Mouse (Mus musculus): ENCODE measurements at regions not wholly inside any gene's neighbourhood (a gene's known extent, or its start where the extent isn't known, plus 50 kb on each side); places are given as distances from the start of the nearest gene placed in this dataset.
"Not testable (repeated sequence)": the region's sequence is repeated elsewhere in the genome, so short reads cannot be mapped to it uniquely, and the experiment has no call there.

- Histone ChIP-seq H3K4me3 (ENCODE audit: low read depth, low read length) (no peak overlapping the region), H3K4me1 (replicated peaks; ENCODE audit: control insufficient read depth, insufficient read depth, low read length) (no peaks in the 10 kb centered on the region), H3K27me3 (replicated peaks; ENCODE audit: control insufficient read depth, insufficient read depth, low read length) (no peaks in the 10 kb centered on the region), H3K36me3 (ENCODE audit: control insufficient read depth, insufficient read depth) (no peaks in the 10 kb centered on the region), H3K27ac (ENCODE audit: low read depth, low read length) (no peak overlapping the region), H3K9me3 (ENCODE audit: control insufficient read depth) (no peaks in the 10 kb centered on the region), H3K4me2 (replicated peaks; ENCODE audit: low read depth) (no peak overlapping the region), H3K9ac (ENCODE audit: low read depth, low read length) (no peak overlapping the region)
- ATAC-seq = no peak
- 55% methylated on average over 8 of the region's 8 CpGs for WGBS
- TF ChIP-seq CTCF (IDR thresholded peaks at IDR 0.05; ENCODE audit: low read depth) = no peak
Observed at GRCm38 (mm10) chr3:58253942-58254341, 160.6 kb upstream of the Tsc22d2 start.

DNA sequence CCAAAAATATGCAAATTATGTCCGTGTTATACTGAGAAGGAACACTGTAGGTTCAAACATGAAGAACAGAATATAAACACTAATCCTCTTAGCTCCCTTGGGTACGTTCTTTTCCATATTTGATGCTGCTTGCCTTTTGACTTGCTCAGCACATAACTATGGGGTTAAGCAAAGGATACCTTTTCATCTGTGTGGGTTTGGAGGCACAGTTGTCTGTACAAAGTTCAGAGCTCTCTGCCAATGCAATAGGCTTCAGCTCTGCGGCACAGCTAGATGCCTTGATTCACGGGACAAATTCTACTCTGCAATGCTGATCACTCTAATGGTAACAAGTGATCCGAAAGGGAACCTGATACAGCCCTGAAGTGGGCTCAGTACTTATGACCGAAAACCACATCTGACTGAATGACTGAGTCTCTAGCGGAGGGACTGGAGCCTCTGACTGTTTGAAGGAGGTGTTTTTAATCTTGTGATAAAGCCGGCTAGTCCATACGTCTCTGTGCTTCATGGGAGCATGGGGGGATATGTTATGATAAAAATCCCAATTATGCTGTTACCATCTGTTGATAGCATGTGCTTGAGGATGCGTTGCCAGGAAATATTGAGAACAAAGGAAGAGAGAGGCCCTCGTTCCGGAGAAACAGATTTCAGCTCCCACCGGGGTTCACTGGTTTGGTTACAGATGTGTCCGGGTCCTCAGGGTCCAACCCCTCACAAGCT is 146.7 kb upstream of the Tsc22d2 start:
- Histone ChIP-seq H3K4me1 (replicated peaks; ENCODE audit: control insufficient read depth, insufficient read depth, low read length) (no peaks in the 10 kb centered on the region), H3K4me2 (replicated peaks; ENCODE audit: low read depth) (no peak overlapping the region), H3K27me3 (replicated peaks; ENCODE audit: control insufficient read depth, insufficient read depth, low read length) (no peaks in the 10 kb centered on the region), H3K36me3 (ENCODE audit: control insufficient read depth, insufficient read depth) (no peaks in the 10 kb centered on the region), H3K9me3 (ENCODE audit: control insufficient read depth) (no peaks in the 10 kb centered on the region), H3K4me3 (ENCODE audit: low read depth, low read length) (no peak overlapping the region), H3K9ac (ENCODE audit: low read depth, low read length) (no peak overlapping the region), H3K27ac (ENCODE audit: low read depth, low read length) (no peak overlapping the region)
- ATAC-seq = no peak
- no peak for TF ChIP-seq CTCF (IDR thresholded peaks at IDR 0.05; ENCODE audit: low read depth)
- 66% methylated on average over 14 of the region's 14 CpGs for WGBS

DNA sequence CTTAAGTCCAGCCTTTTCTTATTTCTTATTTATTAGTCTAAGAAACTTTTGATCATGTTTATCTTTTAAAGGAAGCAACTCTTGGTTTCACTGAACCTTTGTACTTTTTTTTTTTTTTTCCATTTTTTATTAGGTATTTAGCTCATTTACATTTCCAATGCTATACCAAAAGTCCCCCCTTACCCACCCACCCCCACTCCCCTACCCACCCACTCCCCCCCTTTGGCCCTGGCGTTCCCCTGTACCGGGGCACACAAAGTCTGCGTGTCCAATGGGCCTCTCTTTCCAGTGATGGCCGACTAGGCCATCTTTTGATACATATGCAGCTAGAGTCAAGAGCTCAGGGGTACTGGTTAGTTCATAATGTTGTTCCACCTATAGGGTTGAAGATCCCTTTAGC is 143.1 kb upstream of the Tsc22d2 start:
- not testable (repeated sequence) for H3K4me2 ChIP-seq (replicated peaks; ENCODE audit: low read depth); ATAC-seq; H3K4me1 ChIP-seq (replicated peaks; ENCODE audit: control insufficient read depth, insufficient read depth, low read length); H3K4me3 ChIP-seq (ENCODE audit: low read depth, low read length); H3K36me3 ChIP-seq (ENCODE audit: control insufficient read depth, insufficient read depth); H3K27ac ChIP-seq (ENCODE audit: low read depth, low read length); H3K27me3 ChIP-seq (replicated peaks; ENCODE audit: control insufficient read depth, insufficient read depth, low read length); H3K9ac ChIP-seq (ENCODE audit: low read depth, low read length); H3K9me3 ChIP-seq (ENCODE audit: control insufficient read depth)
- no CpG with 5 or more reads among the region's 4 CpGs for WGBS

GRCm38 (mm10) chr3:58281291-58281690 is 133.2 kb upstream of the Tsc22d2 start:
- Histone ChIP-seq H3K27ac (ENCODE audit: low read depth, low read length) (no peak overlapping the region), H3K4me3 (ENCODE audit: low read depth, low read length) (no peak overlapping the region), H3K9me3 (ENCODE audit: control insufficient read depth) (no peaks in the 10 kb centered on the region), H3K27me3 (replicated peaks; ENCODE audit: control insufficient read depth, insufficient read depth, low read length) (no peaks in the 10 kb centered on the region), H3K4me2 (replicated peaks; ENCODE audit: low read depth) (no peak overlapping the region), H3K9ac (ENCODE audit: low read depth, low read length) (no peak overlapping the region), H3K4me1 (replicated peaks; ENCODE audit: control insufficient read depth, insufficient read depth, low read length) (no peaks in the 10 kb centered on the region), H3K36me3 (ENCODE audit: control insufficient read depth, insufficient read depth) (no peaks in the 10 kb centered on the region)
- 68% methylated on average over 6 of the region's 6 CpGs for WGBS
- no peak for ATAC-seq
- TF ChIP-seq CTCF (IDR thresholded peaks at IDR 0.05; ENCODE audit: low read depth) = no peak

DNA sequence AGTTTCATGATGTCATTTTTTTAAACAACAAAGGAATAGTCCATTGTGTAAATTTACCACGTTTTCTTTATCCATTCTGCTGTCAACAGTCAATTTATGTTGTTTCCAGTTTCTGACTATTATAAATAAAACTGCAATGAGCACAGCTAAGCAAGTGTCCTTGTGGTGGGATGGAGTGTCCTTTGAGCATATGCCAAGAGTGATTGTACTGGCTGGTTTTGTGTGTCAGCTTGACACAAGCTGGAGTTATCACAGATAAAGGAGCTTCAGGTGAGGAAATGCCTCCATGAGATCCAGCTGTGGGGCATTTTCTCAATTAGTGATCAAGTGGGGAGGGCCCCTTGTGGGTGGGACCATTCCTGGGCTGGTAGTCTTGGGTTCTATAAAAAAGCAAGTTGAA is 130.1 kb upstream of the Tsc22d2 start:
- not testable (repeated sequence) for H3K36me3 ChIP-seq (ENCODE audit: control insufficient read depth, insufficient read depth); H3K4me3 ChIP-seq (ENCODE audit: low read depth, low read length); H3K4me1 ChIP-seq (replicated peaks; ENCODE audit: control insufficient read depth, insufficient read depth, low read length); H3K9ac ChIP-seq (ENCODE audit: low read depth, low read length); H3K27me3 ChIP-seq (replicated peaks; ENCODE audit: control insufficient read depth, insufficient read depth, low read length); ATAC-seq; H3K27ac ChIP-seq (ENCODE audit: low read depth, low read length); H3K9me3 ChIP-seq (ENCODE audit: control insufficient read depth); H3K4me2 ChIP-seq (replicated peaks; ENCODE audit: low read depth)
- 42% methylated on average over 1 of the region's 1 CpGs for WGBS

DNA sequence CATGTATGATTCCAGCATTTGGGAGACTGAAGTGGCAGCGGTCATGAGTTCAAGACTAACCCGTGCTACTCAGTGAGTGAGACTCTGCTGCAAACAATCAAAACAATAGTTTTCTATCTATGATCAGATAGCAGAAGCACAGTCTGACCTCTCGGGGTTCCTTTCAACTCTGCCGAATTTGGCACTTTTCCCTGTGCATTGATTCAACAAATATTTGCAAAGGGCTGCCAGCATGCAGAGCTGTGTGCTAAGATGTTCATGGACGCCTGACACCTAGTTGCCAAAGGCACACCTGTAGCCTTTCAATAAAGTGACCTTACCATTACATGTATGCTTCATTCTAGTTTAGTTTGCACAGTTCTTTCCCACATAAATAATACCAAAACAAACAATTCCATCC is 118.7 kb upstream of the Tsc22d2 start:
- no peak overlapping the region for H3K4me3 ChIP-seq (ENCODE audit: low read depth, low read length)
- no peaks in the 10 kb centered on the region for H3K27me3 ChIP-seq (replicated peaks; ENCODE audit: control insufficient read depth, insufficient read depth, low read length)
- ATAC-seq = no peak
- TF ChIP-seq CTCF (IDR thresholded peaks at IDR 0.05; ENCODE audit: low read depth) = no peak
- no peaks in the 10 kb centered on the region for H3K36me3 ChIP-seq (ENCODE audit: control insufficient read depth, insufficient read depth)
- no peaks in the 10 kb centered on the region for H3K4me1 ChIP-seq (replicated peaks; ENCODE audit: control insufficient read depth, insufficient read depth, low read length)
- H3K9me3 ChIP-seq (ENCODE audit: control insufficient read depth) = no peaks in the 10 kb centered on the region
- no peak overlapping the region for H3K27ac ChIP-seq (ENCODE audit: low read depth, low read length)
- 51% methylated on average over 5 of the region's 5 CpGs for WGBS
- no peak overlapping the region for H3K9ac ChIP-seq (ENCODE audit: low read depth, low read length)
- H3K4me2 ChIP-seq (replicated peaks; ENCODE audit: low read depth) = no peak overlapping the region

DNA sequence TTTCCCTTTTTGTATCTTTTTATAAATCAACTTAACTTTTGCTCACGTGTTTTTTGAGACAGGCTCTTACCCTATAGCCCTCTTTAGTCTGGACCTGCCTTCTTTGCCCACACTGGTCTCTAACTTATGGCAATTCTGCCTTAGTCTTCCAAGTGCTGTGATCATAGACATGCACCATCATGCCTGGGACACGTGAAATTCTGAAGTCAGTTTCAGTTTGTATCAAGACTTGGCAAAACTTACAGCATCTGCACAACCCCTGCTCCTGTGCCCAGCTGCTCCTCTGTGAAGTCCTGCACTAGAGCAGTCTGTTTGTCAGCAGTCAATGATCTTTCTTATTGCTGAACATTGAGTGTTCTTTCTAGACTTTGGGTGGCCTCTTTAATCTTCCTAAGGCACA is 114.3 kb upstream of the Tsc22d2 start:
- Histone ChIP-seq H3K27ac (ENCODE audit: low read depth, low read length) (no peak overlapping the region), H3K4me2 (replicated peaks; ENCODE audit: low read depth) (no peak overlapping the region), H3K36me3 (ENCODE audit: control insufficient read depth, insufficient read depth) (no peaks in the 10 kb centered on the region), H3K9me3 (ENCODE audit: control insufficient read depth) (no peaks in the 10 kb centered on the region), H3K4me1 (replicated peaks; ENCODE audit: control insufficient read depth, insufficient read depth, low read length) (no peaks in the 10 kb centered on the region), H3K9ac (ENCODE audit: low read depth, low read length) (no peak overlapping the region), H3K4me3 (ENCODE audit: low read depth, low read length) (no peak overlapping the region), H3K27me3 (replicated peaks; ENCODE audit: control insufficient read depth, insufficient read depth, low read length) (no peaks in the 10 kb centered on the region)
- no peak for TF ChIP-seq CTCF (IDR thresholded peaks at IDR 0.05; ENCODE audit: low read depth)
- ATAC-seq = no peak
- 72% methylated on average over 2 of the region's 2 CpGs for WGBS

All from intestine, postnatal 0 days (tissue).